ENCODE assay signal across 17 mouse cellular contexts in the genomic region with DNA sequence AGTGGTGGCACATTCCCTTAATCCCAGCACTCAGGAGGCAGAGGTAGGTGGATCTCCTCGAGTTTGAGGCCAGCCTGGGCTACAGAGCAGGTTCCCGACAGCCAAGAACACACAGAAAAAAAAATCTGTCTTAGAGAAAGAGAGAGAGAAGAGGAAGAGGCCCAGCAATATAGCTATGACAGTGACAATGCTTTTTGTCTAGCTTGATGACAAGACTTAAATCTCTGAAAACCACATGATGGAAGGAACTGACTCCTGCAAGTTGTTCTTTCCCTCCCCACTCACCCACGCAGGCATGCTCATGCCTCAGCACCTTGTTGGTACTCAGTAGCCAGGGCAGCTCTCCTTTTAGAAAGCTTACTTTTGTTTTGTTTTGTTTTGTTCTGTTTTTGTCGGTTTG.
"Had no signal": no experiment of that assay in that cellular context is flagged by ENCODE, and none has a peak within 500 bp of the region (broad histone marks: within the 10 kb centered on the region; RNA-seq: fewer than 3 reads in every experiment).

No protein-coding gene starts in this region.

- H3K4me1 ChIP-seq: limb, embryonic 12.5 days had no signal

- H3K9ac ChIP-seq: limb, embryonic 12.5 days; midbrain, embryonic 12.5 days had no signal

- DNase-seq: kidney, adult 11 months; kidney, adult 9 months; kidney, postnatal 10 days; kidney, postnatal 4 days; lung, adult 2 months; lung, postnatal 4 days; right cerebral cortex, adult 18-20 months; right cerebral cortex, postnatal 25 days; spleen, adult 18-20 months; thymus, adult 18-20 months; thymus, postnatal 14 days had no signal

- ATAC-seq: lung, postnatal 0 days; midbrain, embryonic 16.5 days had no signal

- H3K4me3 ChIP-seq: layer of hippocampus, adult 2 months; limb, embryonic 12.5 days; megakaryocyte, embryonic 14.5 days; midbrain, embryonic 12.5 days had no signal

- H3K4me2 ChIP-seq: limb, embryonic 12.5 days; midbrain, embryonic 12.5 days had no signal

- H3K9me3 ChIP-seq: limb, embryonic 12.5 days; megakaryocyte, embryonic 14.5 days; midbrain, embryonic 12.5 days had no signal

- H3K27me3 ChIP-seq: limb, embryonic 12.5 days; megakaryocyte, embryonic 14.5 days; midbrain, embryonic 12.5 days had no signal

- H3K36me3 ChIP-seq: limb, embryonic 12.5 days; midbrain, embryonic 12.5 days had no signal

- H3K27ac ChIP-seq: layer of hippocampus, adult 2 months; limb, embryonic 12.5 days; midbrain, embryonic 12.5 days had no signal
